Mouse (Mus musculus): Measurements from ENCODE around the gene Ubxn1.
"Not testable (repeated sequence)": the region's sequence is repeated elsewhere in the genome, so short reads cannot be mapped to it uniquely, and the experiment has no call there.

DNA sequence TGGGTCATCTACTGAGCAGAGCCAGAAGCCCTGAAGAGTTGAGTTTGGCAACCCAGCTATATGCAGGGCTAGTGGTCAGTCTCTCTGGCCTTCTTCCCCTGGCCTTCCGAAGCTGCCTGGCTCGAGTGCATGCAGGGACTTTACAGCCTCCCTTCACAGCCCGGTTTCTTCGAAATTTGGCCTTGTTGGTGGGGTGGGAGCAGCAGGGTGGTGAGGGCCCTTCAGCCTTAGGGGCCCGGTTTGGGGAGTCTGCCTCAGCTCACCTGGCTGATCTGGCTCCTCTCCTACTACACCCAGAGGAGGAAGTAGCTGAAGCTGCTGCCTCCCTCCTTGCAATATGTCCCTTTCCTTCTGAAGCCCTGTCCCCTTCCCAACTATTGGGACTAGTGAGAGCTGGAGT lies 24.9 kb downstream of the Ubxn1 start:
- TF ChIP-seq CTCF (IDR thresholded peaks at IDR 0.05; ENCODE audit: insufficient read depth, low read length); POLR2A (IDR thresholded peaks at IDR 0.05; ENCODE audit: borderline replicate concordance, extremely low read depth, low read depth, low read length): not testable (repeated sequence)

Data from lung, adult 2 months (tissue).